Mouse (Mus musculus): ENCODE data around the gene Nck2.

The Nck2 gene

GRCm38 (mm10) chr1:43444531-43444930 is at the start of gene Nck2:
Gene Nck2 (plus strand): TSS chr1:43444579.
- 40% methylated on average over 9 of the region's 9 CpGs for WGBS

- WGBS = 88% methylated on average over 2 of the region's 2 CpGs
These were observed 49.3 kb upstream of the Nck2 start for GRCm38 (mm10) chr1:43395040-43395439.

- 51% methylated on average over 1 of the region's 1 CpGs for WGBS
These were observed 48.6 kb upstream of the Nck2 start for GRCm38 (mm10) chr1:43395799-43396198.

GRCm38 (mm10) chr1:43396522-43396921 is 47.9 kb upstream of the Nck2 start:
- WGBS = 70% methylated on average over 5 of the region's 5 CpGs

- WGBS = 94% methylated on average over 2 of the region's 2 CpGs
These were observed 47.3 kb upstream of the Nck2 start for GRCm38 (mm10) chr1:43397096-43397495.

GRCm38 (mm10) chr1:43398738-43399601 is 45.4 kb upstream of the Nck2 start:
- 82% methylated on average over 10 of the region's 10 CpGs for WGBS

- WGBS = 86% methylated on average over 8 of the region's 8 CpGs
These were observed 44.7 kb upstream of the Nck2 start for GRCm38 (mm10) chr1:43399602-43400216.

GRCm38 (mm10) chr1:43400655-43401054 is 43.7 kb upstream of the Nck2 start:
- 89% methylated on average over 3 of the region's 3 CpGs for WGBS

GRCm38 (mm10) chr1:43404693-43405678 is 39.4 kb upstream of the Nck2 start:
- WGBS = 61% methylated on average over 9 of the region's 9 CpGs

- 77% methylated on average over 4 of the region's 4 CpGs for WGBS
These were observed 35.4 kb upstream of the Nck2 start for GRCm38 (mm10) chr1:43409019-43409418.

GRCm38 (mm10) chr1:43412825-43413224 is 31.6 kb upstream of the Nck2 start:
- WGBS = 85% methylated on average over 3 of the region's 3 CpGs

GRCm38 (mm10) chr1:43413298-43413697 is 31.1 kb upstream of the Nck2 start:
- 72% methylated on average over 3 of the region's 3 CpGs for WGBS

GRCm38 (mm10) chr1:43413749-43414148 is 30.6 kb upstream of the Nck2 start:
- 83% methylated on average over 4 of the region's 4 CpGs for WGBS

GRCm38 (mm10) chr1:43422969-43423748 is 21.2 kb upstream of the Nck2 start:
- 83% methylated on average over 4 of the region's 4 CpGs for WGBS

GRCm38 (mm10) chr1:43426526-43426925 is 17.9 kb upstream of the Nck2 start:
- 10% methylated on average over 4 of the region's 4 CpGs for WGBS

- 65% methylated on average over 6 of the region's 6 CpGs for WGBS
These were observed 17.3 kb upstream of the Nck2 start for GRCm38 (mm10) chr1:43426993-43427535.

- WGBS = 62% methylated on average over 9 of the region's 9 CpGs
These were observed 14.2 kb upstream of the Nck2 start for GRCm38 (mm10) chr1:43429924-43430876.

- WGBS = 82% methylated on average over 4 of the region's 4 CpGs
These were observed 10.5 kb upstream of the Nck2 start for GRCm38 (mm10) chr1:43433853-43434252.

GRCm38 (mm10) chr1:43439261-43439660 is 5.1 kb upstream of the Nck2 start:
- 100% methylated on average over 1 of the region's 1 CpGs for WGBS

- WGBS = 91% methylated on average over 2 of the region's 2 CpGs
These were observed 1.8 kb upstream of the Nck2 start for GRCm38 (mm10) chr1:43442568-43442967.
